Mouse (Mus musculus): ENCODE measurements around the gene Spaar. TPM values are rescaled to one million over a fixed set of nuclear protein-coding genes. Genes with fewer than 3 reads are reported as not detected.

Gene Spaar
- total RNA-seq, 4 experiments from 2014 or later, result 0.39 to 0.91 (median 0.81) TPM

DNA sequence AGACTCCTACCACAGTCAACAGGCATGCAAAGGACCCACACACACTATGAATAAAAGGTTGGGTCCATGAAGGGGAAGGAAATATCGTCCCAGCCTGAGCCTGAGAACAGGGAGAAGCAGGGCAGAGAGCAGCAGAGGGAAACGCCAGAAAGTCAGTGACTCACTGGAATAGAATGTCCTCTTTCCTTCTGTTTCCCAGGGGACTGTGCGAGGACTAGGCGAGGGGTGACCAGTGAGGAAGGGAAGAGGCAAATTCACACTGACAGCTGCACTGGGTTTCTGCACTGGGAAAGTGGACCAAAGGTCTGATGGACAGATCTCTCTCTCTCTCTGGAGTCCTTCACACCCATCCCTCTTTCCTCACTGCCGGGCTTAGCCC lies 1.3 kb upstream of the Spaar start:
- no peak for DNase-seq (ENCODE audit: low spot score in 2 of 2)

DNA sequence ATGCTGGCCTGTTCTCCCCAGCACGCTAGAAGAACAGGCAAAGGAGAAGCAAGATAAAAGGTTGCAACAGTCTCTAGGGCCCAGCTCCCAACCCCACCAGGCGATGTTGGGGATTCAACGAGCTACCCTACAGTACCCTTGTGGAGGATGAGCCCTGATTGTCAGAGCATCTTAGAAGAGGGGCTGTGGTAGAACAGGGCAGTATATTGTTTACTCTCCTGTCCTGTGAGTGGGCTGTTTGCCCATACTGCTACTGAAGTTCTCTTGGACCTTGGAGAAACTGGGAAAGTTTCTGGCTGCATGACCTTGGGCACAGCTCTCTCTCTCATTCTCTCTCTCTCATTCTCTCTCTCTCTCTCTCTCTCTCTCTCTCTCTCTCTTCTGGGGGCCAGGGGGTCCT lies 708 bp upstream of the Spaar start:
- no peak for DNase-seq (ENCODE audit: low spot score in 2 of 2)

GRCm38 (mm10) chr4:43730750-43731297 lies 990 bp downstream of the Spaar start:
- DNase-seq (ENCODE audit: low spot score in 2 of 2), result no peak

- no peak for DNase-seq (ENCODE audit: low spot score in 2 of 2)
Measured at GRCm38 (mm10) chr4:43732171-43732570, 2.3 kb downstream of the Spaar start.

- no peak for DNase-seq (ENCODE audit: low spot score in 2 of 2)
Measured at GRCm38 (mm10) chr4:43733186-43733585, 3.4 kb downstream of the Spaar start.

DNA sequence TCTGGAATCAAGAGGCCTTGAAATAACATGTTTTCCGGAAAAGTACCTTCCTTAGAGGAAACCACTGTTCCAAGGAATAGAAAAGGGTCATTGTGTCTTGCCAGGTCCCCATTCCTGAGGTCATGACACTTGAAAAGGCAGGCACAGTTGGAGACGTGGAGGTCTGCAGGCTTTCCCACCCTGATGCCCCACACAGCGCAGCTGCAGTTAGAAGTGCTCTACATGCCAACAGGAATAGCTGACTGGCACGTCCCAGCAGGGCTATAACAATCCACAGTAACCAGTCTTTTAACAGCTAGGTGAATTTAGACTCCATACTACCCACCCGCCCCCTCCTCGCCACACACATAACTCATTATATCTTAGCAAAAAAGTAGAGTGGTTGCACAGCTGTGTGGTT lies 7.3 kb downstream of the Spaar start:
- no peak for DNase-seq (ENCODE audit: low spot score in 2 of 2)

- no peak for DNase-seq (ENCODE audit: low spot score in 2 of 2)
Measured at GRCm38 (mm10) chr4:43738989-43739674, 9.3 kb downstream of the Spaar start.

DNA sequence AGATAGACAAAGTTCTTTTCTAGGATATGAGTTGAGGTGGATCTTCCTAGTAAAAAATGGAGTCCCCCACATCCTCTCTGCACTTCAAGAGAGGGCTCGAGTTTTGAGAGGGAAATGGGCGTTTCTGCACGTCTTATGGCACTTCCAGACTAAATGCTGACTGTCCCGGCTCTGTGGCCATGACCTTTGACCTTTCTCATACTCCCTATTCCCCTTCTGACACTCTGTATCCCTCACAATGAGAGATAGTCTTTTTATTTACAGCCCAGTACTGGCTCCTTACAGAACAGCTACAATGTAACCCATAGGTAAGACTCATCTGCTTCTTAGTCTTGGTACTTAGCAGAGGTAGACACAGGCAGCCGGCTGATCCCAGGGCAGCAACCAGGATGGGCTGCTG lies 11.7 kb downstream of the Spaar start:
- DNase-seq (ENCODE audit: low spot score in 2 of 2), result no peak

GRCm38 (mm10) chr4:43742637-43743036 lies 12.8 kb downstream of the Spaar start:
- no peak for DNase-seq (ENCODE audit: low spot score in 2 of 2)

DNA sequence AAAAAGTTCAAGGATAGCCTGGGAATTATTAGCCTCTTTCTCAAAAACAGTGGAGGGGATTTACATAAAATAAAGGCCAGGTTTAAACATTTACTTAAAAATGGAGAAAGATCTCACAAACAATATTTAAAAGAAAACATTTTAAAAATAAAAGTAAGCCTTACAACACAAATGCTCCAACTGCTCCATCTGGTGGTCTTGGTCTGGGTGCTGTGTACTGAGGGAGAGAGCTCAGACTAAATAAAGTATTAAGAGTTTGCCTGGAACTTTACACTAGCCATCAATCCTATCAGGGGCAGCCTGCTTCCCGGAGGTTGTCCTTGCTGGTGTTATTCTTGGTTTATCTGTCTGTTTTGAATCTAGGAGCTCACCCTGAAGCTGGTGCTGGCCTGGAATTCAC lies 13.3 kb downstream of the Spaar start:
- DNase-seq (ENCODE audit: low spot score in 2 of 2), result no peak

GRCm38 (mm10) chr4:43745187-43745586 lies 15.4 kb downstream of the Spaar start:
- DNase-seq (ENCODE audit: low spot score in 2 of 2), result no peak

GRCm38 (mm10) chr4:43757213-43757612 lies 27.4 kb downstream of the Spaar start:
- no peak for DNase-seq (ENCODE audit: low spot score in 2 of 2)

DNA sequence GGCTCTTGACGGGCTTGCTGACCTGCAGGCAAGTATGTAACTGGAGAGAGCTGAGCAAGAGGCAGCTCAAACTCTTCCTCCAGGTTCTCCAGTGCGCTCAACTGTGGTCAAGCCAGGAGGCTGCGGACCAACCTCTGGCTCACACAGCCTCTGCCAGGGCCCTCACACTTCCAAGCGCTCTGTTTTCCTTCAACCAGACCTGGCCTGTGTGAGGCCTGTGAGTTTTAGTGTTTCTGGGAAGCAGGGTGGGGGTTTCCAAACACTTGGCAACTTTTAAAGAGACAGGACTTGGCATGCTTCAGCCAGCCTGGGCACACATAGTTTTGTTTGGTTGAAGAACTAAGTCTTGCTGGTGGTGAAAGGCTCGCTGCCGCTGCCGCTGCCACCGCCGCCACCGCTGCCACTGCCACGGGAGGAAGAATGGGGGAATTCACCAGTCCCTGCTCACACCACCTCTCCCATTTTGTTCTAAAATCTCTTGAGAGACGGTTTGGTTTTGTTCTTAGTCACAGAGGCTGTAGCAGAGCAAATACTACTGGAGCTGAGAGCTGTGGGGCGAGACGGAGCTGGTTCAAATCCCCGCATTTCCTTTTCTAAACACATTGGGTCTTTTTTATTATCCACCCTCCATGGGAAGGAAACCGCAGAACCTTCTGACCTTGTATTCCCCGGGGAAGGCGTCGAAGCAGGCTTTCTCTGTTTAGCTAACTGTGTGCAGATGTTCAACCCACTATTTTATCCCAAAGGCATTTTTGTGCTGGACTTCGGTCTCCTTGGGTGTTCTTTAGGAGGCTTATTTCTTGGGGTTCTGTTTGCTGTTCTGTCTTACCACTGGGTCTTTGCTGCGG lies 30.0 kb downstream of the Spaar start:
- DNase-seq (ENCODE audit: low spot score in 2 of 2), result peak in 1 of 2 experiments; percentile 14

GRCm38 (mm10) chr4:43760460-43760859 lies 30.6 kb downstream of the Spaar start:
- DNase-seq (ENCODE audit: low spot score in 2 of 2), result no peak

- DNase-seq (ENCODE audit: low spot score in 2 of 2), result no peak
Measured at GRCm38 (mm10) chr4:43761336-43761735, 31.5 kb downstream of the Spaar start.

- peak in 1 of 2 experiments; percentile 54 for DNase-seq (ENCODE audit: low spot score in 2 of 2)
Measured at GRCm38 (mm10) chr4:43763410-43763809, 33.6 kb downstream of the Spaar start.

GRCm38 (mm10) chr4:43768341-43768740 lies 38.5 kb downstream of the Spaar start:
- no peak for DNase-seq (ENCODE audit: low spot score in 2 of 2)

DNA sequence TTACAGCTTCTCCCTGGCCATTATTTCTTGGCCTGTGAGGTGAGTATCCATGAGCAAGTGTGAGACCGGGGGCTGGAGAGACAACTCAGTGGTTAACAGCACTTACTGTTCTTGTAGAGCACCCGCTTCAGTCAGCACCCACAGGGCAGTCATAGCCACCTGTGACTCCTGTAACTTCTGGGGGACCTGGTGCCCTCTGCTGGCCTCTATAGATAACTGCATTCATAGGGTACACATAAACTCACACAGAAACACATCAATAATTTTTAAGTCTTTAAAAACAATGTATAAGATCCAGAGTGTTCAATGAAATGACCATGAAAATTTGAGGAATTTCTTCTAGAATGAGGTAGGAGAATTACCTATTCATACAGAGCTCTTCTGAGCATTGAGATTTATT lies 39.5 kb downstream of the Spaar start:
- no peak for DNase-seq (ENCODE audit: low spot score in 2 of 2)

GRCm38 (mm10) chr4:43770909-43771308 lies 41.1 kb downstream of the Spaar start, which contains the start of gene Olfr159:
TSS of gene Olfr159 (minus strand) at chr4:43771009.
- DNase-seq (ENCODE audit: low spot score in 2 of 2), result no peak

- DNase-seq (ENCODE audit: low spot score in 2 of 2), result no peak
Measured at GRCm38 (mm10) chr4:43771626-43772025, 41.8 kb downstream of the Spaar start.

DNA sequence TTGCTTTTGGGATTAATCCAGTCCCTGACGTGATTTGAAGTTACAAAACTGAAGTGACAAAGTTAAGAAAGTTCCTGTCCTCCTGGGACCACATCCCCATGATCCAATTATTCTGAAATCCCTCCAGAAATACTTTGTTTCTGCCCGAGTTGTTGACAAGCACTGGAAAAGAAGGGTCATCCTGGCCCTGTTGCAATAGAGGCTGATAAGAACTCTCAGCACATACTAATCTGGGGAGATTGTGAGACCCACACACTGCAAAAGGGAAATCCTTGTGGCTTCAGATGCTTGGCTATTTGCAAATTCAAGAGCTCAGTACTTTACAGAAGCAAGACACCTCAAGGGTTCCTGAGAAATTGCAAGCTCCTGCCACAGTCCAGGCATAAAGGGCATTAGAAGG lies 42.5 kb downstream of the Spaar start:
- no peak for DNase-seq (ENCODE audit: low spot score in 2 of 2)

- no peak for DNase-seq (ENCODE audit: low spot score in 2 of 2)
Measured at GRCm38 (mm10) chr4:43795296-43795695, 65.5 kb downstream of the Spaar start.

Measured in left cerebral cortex, adult 8-10 months (tissue).